Mouse (Mus musculus) adrenal gland, adult 8-10 months (tissue): ENCODE data around the gene Gstp2. TPM values are rescaled to one million over a fixed set of nuclear protein-coding genes. Genes with fewer than 3 reads are reported as not detected.
A peak's percentile ranks its signal among the peaks of the same experiment; 100 is the strongest.

Source experiments
- DNase-seq: peaks from one replicate; pipeline ENCODE4 v3.0.0; 2022
- total RNA-seq, 4 experiments: library from RNA; stranded (reverse); gene quantifications; 2 replicates each; pipeline ENCODE4 v1.2.4; 2022

Gstp2 gene
- total RNA-seq, 4 experiments from 2014 or later: 45.4 to 79.1 (median 67.8) TPM

- DNase-seq: no peak
Observed at GRCm38 (mm10) chr19:4005091-4005490, 40.7 kb downstream of the Gstp2 start.

GRCm38 (mm10) chr19:4004331-4004730, 41.5 kb downstream of the Gstp2 start:
- no peak for DNase-seq

- DNase-seq: no peak
Observed at GRCm38 (mm10) chr19:4003641-4004040, 42.2 kb downstream of the Gstp2 start.

- no peak for DNase-seq
Observed at GRCm38 (mm10) chr19:4003112-4003511, 42.7 kb downstream of the Gstp2 start, which contains the start of gene Doc2g. Gene Doc2g (plus strand): TSS chr19:4003313.

- no peak for DNase-seq
Observed at GRCm38 (mm10) chr19:4001752-4002151, 44.1 kb downstream of the Gstp2 start.

- no peak for DNase-seq
Observed at GRCm38 (mm10) chr19:4000949-4001525, 44.8 kb downstream of the Gstp2 start.

DNA sequence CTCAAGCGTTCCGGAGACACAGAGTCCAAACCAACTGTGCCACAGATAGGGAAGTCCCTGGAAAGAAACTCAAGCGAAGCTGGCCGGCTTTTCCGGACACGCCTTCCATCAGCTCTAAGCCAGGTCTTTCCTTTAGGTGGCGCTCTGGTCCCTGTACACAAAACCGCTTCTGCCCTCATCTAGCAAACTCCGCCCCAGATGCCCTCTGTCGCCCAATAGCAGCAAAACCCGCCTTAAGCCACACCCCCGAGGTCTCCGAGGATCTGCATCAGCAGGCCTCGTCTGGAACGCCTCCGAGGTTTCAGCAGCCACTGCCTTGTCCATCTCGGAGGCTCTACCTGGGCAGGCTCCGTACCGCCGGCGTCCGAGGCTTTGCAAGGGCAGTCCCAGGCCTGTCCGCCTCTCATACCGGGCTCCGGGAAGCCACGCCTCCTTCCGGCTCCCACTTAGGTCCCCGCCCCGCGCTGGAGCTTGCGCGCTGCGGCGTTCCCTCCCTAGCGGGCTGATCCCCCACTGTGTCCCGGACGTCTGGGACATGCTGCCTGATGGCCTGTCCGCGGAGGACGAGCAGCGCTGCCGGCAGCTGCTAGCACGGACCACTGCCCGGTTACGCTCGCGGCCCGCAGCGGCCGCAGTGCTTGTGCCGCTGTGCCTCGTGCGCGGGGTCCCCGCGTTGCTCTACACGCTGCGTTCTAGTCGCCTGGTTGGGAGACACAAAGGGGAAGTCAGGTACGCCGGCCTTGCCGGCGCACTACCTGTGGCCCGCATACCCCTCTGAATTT, 45.5 kb downstream of the Gstp2 start, which contains the start of the genes Nudt8 and Gm49405:
Nudt8 (plus strand) TSS at position 462 of the 782 bp plus-strand sequence.
Gm49405 (plus strand) TSS at position 508 of the 782 bp plus-strand sequence.
- peak; percentile 94 for DNase-seq

DNA sequence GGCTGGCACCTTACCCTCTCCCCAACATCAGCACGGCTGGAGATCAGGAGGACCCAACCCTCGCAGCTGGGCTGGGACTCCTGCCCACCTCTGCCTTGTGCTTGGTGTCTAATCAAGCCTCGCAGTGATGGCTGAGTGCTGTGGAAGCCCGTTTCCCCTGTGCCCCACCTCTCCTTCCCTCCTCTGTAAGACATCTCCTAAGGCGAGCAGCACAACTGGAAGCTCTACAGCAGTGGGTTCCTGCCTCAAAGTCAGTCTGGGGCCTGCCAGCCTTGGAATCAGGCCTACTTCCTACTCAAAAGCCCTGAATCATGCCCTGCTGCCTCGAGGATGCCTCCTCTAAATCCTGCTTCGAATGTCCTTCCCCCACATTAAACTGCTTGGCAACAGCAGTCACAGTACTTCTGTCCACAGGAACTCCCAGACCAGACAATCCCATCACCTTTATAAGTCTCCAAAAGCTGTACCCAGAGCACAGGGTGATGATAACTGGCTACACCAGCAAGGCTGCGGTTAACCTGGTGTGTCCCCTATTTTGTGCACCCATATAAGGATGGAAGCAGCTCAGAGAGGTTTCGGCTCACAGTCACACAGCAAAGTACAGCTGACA, 46.6 kb downstream of the Gstp2 start:
- no peak for DNase-seq

GRCm38 (mm10) chr19:3998335-3998734, 47.5 kb downstream of the Gstp2 start:
- no peak for DNase-seq

DNA sequence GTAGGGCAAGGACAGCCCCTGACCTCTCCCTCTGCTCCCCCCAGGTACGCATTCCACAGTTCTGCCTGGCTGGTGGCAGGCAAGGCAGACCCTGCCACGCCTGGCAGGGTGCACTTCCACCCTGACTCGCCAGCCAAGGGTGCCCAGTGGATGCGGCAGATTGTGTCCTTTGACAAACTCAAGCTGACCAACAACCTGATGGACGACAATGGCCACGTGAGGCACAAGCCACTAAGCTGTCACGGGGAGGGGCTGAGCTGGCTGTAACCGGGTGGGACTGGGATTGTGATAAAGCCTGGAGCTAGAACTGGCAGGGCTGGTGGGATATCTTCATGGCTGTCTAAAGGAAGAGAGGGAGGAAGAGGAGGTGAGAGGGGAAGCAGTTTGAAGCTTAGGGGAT, 48.6 kb downstream of the Gstp2 start:
- DNase-seq: no peak

- DNase-seq: no peak
Observed at GRCm38 (mm10) chr19:3996747-3997146, 49.1 kb downstream of the Gstp2 start.

GRCm38 (mm10) chr19:3996106-3996505, 49.7 kb downstream of the Gstp2 start:
- DNase-seq: no peak

DNA sequence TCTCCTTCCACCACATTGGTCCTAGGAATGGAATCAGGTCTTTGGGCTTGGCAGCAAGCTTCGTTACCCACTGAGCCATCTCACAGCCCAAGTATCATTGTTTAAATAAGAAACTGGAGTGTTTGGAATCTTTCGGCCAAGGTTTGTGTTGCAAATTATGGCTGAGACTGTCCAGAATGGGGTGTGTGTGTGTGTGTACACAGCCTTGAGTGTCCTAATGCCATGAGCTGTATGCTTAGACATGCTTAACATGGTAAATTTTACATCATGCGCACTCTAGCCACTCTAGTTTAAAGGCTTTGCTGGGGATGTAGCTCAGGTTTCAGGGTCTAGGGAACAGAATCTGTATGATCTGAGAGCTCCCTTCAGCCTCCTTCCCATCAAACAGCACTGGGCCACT, 50.3 kb downstream of the Gstp2 start:
- no peak for DNase-seq

DNA sequence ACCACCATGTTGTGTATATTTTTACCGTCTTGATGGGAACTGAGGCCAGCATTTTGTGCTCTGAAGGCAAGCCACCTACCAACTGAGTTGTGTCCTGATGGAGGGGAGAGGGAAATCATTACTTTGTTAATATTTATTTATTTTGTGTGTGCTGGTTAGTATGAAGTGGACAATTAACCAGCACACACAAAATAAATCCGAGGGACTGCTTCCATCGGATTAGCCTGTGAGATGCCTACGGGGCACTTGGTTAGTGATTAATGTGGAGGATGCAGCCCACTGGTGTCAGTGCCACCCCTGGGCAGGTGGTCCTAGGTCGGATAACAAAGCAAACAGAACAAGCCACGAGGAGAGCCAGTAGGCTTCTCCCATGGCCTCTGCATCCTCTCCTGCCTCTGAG, 50.9 kb downstream of the Gstp2 start:
- no peak for DNase-seq

- DNase-seq: no peak
Observed at GRCm38 (mm10) chr19:3992416-3992815, 53.4 kb downstream of the Gstp2 start, which contains the start of gene Tbx10. Gene Tbx10 (plus strand): TSS chr19:3992752.

DNA sequence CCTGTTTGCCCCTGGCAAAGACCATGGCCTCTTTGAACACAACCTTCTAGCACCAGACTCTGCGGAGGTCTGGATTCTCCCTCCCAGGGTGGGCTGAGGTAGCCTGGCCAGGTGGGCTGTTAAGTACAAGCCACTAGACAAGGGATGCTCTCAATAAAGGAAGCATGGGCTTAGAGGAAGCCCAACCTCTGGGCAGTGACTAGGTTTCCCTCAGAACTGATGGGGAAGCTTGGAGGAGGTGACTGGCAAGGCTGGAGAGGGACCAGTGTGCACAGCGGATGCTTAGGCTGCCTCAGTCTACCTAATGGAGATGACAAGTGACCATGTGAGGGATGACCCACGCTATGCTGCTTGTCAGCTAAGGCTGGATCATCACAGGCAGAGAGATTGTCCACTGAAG, 53.9 kb downstream of the Gstp2 start:
- no peak for DNase-seq

DNA sequence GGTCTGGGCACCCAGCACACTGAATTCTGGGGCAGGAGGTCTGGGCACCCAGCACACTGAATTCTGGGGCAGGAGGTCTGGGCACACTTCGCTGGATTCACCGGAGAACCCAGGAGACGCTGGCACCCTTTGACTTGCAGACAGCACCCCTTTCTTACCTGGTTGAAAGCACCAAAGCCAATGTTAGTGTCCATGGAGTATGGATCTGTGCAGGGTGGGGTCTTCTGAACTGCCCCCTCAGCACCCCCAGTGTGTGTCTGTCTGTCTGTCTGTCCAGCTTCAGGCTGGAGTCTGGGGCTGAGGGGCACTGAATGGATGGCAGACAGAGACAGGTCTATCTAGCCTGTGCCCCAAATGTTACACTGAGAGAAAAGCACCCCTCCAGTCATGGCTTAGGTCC, 54.3 kb downstream of the Gstp2 start:
- no peak for DNase-seq

DNA sequence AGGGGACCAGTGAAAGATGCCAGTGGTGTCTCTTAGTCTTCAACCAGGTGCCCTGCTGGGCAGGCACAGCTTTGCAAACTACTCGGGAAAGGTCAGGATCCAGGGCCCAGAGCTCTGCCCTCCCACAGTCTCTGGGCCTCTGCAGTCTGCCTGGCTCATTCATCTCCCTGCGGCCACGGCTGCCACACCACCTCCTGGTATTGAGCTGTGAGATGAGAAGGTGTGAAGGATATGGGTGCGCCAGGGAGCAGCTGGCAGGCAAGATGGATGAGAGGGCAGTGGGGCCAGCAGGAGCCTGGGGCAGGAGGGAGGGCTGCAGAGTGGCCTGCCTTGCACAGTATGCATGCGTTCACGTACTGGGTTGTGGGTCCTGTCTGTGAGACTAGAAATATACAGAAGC, 55.0 kb downstream of the Gstp2 start:
- no peak for DNase-seq

Other genes starting within 250 kb of the Gstp2 start
- 100 to 1,000 TPM in 1 of 4 experiments, 10 to 100 TPM in 3; 69.8 to 329 (median 93.5) TPM for gene Chka, start 194.2 kb downstream of the Gstp2 start, total RNA-seq
- 100 to 1,000 TPM in 2 of 4 experiments, 10 to 100 TPM in 2; 55.6 to 133 (median 95.0) TPM for gene Tcirg1, start 138.9 kb downstream of the Gstp2 start, total RNA-seq
- 100 to 1,000 TPM; 241 to 358 (median 291) TPM for gene Ndufs8, start 133.2 kb downstream of the Gstp2 start, total RNA-seq
- gene Aldh3b1, start 116.2 kb downstream of the Gstp2 start, total RNA-seq: 100 to 1,000 TPM in 2 of 4 experiments, 10 to 100 TPM in 2; 35.5 to 262 (median 145) TPM
- gene Unc93b1, start 110.8 kb downstream of the Gstp2 start, total RNA-seq: 10 to 100 TPM; 69.4 to 85.5 (median 71.5) TPM
- gene Aldh3b3, start 87.4 kb downstream of the Gstp2 start, total RNA-seq: 1 to 10 TPM in 2 of 4 experiments, under 1 TPM in 2; 0.11 to 1.5 (median 0.88) TPM
- 10 to 100 TPM in 2 of 4 experiments, 1 to 10 TPM in 2; 4.5 to 15.8 (median 9.7) TPM for gene Aldh3b2, start 73.7 kb downstream of the Gstp2 start, total RNA-seq
- gene Acy3, start 59.5 kb downstream of the Gstp2 start, total RNA-seq: 10 to 100 TPM; 17.9 to 37.7 (median 23.4) TPM
- gene Tbx10, start 53.3 kb downstream of the Gstp2 start, total RNA-seq: not detected
- gene Nudt8, start 45.4 kb downstream of the Gstp2 start, total RNA-seq: 10 to 100 TPM; 22.8 to 27.3 (median 24.7) TPM
- 1 to 10 TPM in 3 of 4 experiments, under 1 TPM in 1; 0.61 to 1.7 (median 1.3) TPM for gene Gm49405, start 45.4 kb downstream of the Gstp2 start, total RNA-seq
- 1 to 10 TPM; 1.5 to 2.5 (median 1.7) TPM for gene Doc2g, start 42.7 kb downstream of the Gstp2 start, total RNA-seq
- 100 to 1,000 TPM; 235 to 340 (median 280) TPM for gene Ndufv1, start 33.2 kb downstream of the Gstp2 start, total RNA-seq
- gene Gstp1, start 8.0 kb downstream of the Gstp2 start, total RNA-seq: 100 to 1,000 TPM; 366 to 409 (median 394) TPM
- gene Gstp3, start 13.5 kb upstream of the Gstp2 start, total RNA-seq: 1 to 10 TPM in 1 of 4 experiments, under 1 TPM in 3; 0.56 to 1.1 (median 0.77) TPM
- gene Cabp2, start 35.6 kb upstream of the Gstp2 start, total RNA-seq: not detected
- gene Cdk2ap2, start 51.2 kb upstream of the Gstp2 start, total RNA-seq: 100 to 1,000 TPM; 100 to 146 (median 129) TPM
- 100 to 1,000 TPM in 1 of 4 experiments, 10 to 100 TPM in 3; 57.1 to 119 (median 84.1) TPM for gene Pitpnm1, start 54.0 kb upstream of the Gstp2 start, total RNA-seq
- gene Aip, start 79.8 kb upstream of the Gstp2 start, total RNA-seq: 100 to 1,000 TPM; 129 to 143 (median 134) TPM
- gene Gpr152, start 93.8 kb upstream of the Gstp2 start, total RNA-seq: under 1 TPM in 2 of 4 experiments, not detected in 2; 0.06 to 0.08 TPM
- under 1 TPM; 0.23 to 0.59 (median 0.39) TPM for gene Cabp4, start 98.0 kb upstream of the Gstp2 start, total RNA-seq
- gene Coro1b, start 102.6 kb upstream of the Gstp2 start, total RNA-seq: 100 to 1,000 TPM; 174 to 210 (median 184) TPM
- 1 to 10 TPM; 2.2 to 4.4 (median 3.4) TPM for gene Ptprcap, start 107.6 kb upstream of the Gstp2 start, total RNA-seq
- gene Rps6kb2, start 117.3 kb upstream of the Gstp2 start, total RNA-seq: 10 to 100 TPM; 29.2 to 53.0 (median 46.7) TPM
- gene Carns1, start 129.5 kb upstream of the Gstp2 start, total RNA-seq: 1 to 10 TPM; 3.6 to 6.8 (median 5.2) TPM
- 1 to 10 TPM; 1.6 to 2.8 (median 1.9) TPM for gene Tbc1d10c, start 145.3 kb upstream of the Gstp2 start, total RNA-seq
- gene Ppp1ca, start 146.0 kb upstream of the Gstp2 start, total RNA-seq: 100 to 1,000 TPM; 371 to 396 (median 387) TPM
- 10 to 100 TPM in 3 of 4 experiments, 1 to 10 TPM in 1; 8.7 to 14.3 (median 11.9) TPM for gene Rad9a, start 155.6 kb upstream of the Gstp2 start, total RNA-seq
- gene Clcf1, start 168.2 kb upstream of the Gstp2 start, total RNA-seq: 10 to 100 TPM in 1 of 4 experiments, 1 to 10 TPM in 3; 4.5 to 14.4 (median 7.6) TPM
- gene AC109138.7, start 168.3 kb upstream of the Gstp2 start, total RNA-seq: not detected
- gene Pold4, start 185.9 kb upstream of the Gstp2 start, total RNA-seq: 10 to 100 TPM; 39.0 to 53.5 (median 52.4) TPM
- 10 to 100 TPM; 30.8 to 55.1 (median 46.6) TPM for gene Ssh3, start 223.2 kb upstream of the Gstp2 start, total RNA-seq
- 10 to 100 TPM in 1 of 4 experiments, 1 to 10 TPM in 3; 4.3 to 10.6 (median 6.8) TPM for gene Ankrd13d, start 237.1 kb upstream of the Gstp2 start, total RNA-seq